Mouse (Mus musculus): Measurements from ENCODE around the gene Fut7.

GRCm38 (mm10) chr2:25460551-25461309 is 37.7 kb downstream of the Fut7 start, which contains the start of gene Paxx:
- TF ChIP-seq CTCF (IDR thresholded peaks at IDR 0.05; ENCODE audit: borderline replicate concordance, extremely low read depth, insufficient read depth, insufficient read length), result no peak
- TF ChIP-seq POLR2A (IDR thresholded peaks at IDR 0.05; ENCODE audit: borderline replicate concordance, extremely low read depth, insufficient read depth, insufficient read length, poor library complexity, severe bottlenecking), result peak; percentile 10; the same call in 1 of the 2 replicates
